In the genomic region with DNA sequence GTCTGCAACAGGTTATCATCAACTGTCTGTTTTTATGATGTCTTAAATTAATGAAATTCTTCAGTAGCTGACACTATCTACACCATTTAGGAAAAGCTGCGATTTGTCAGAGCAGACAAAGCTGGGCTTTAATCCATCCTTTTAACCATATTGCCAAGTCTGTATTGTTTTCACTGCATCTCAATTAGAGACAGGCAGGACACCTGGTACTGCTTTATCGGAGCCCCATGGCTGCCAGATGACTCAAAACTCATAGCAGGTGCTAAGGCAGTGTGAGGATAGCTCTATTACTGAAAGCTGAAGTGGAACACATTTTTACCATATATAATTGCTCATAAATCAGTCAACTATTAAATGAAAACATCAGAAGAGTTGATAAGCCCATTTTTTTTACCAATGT, we compare ENCODE assay signal across 30 mouse cellular contexts. TPM values are rescaled to one million over a fixed set of nuclear protein-coding genes. Genes with fewer than 3 reads are reported as not detected.
DNase-seq lines count a peak whose midpoint lies in the region; ATAC-seq and TF ChIP-seq lines count a peak whose summit lies in the region.
"Had no signal": no experiment of that assay in that cellular context is flagged by ENCODE, and none has a peak within 500 bp of the region (broad histone marks: within the 10 kb centered on the region; RNA-seq: fewer than 3 reads in every experiment).

No protein-coding gene starts in this region.

- peak; percentile 39; the same call in 1 of the 2 replicates for ATAC-seq in forebrain, embryonic 12.5 days (ENCODE audit: low FRiP score)
- no peak for ATAC-seq in forebrain, embryonic 11.5 days (replicated peaks; ENCODE audit: low FRiP score)
- ATAC-seq: inflammation-experienced regulatory T-cells, adult 6 months; lung, postnatal 0 days; midbrain, embryonic 15.5 days; Patski had no signal

- H3K4me1 ChIP-seq in forebrain, embryonic 12.5 days, result peaks cover 10% of the 10 kb centered on the region
- peaks cover 4% of the 10 kb centered on the region; the same call in 1 of the 2 replicates for H3K4me1 ChIP-seq in forebrain, embryonic 11.5 days (replicated peaks; ENCODE audit: control insufficient read depth, insufficient read depth, low read length)
- H3K4me1 ChIP-seq: limb, embryonic 15.5 days; midbrain, embryonic 15.5 days had no signal

- no peak for TF ChIP-seq CTCF in brain, embryonic 14.5 days (IDR thresholded peaks at IDR 0.05; ENCODE audit: borderline replicate concordance, extremely low read depth, insufficient read depth, insufficient read length)

- H3K9me3 ChIP-seq in forebrain, embryonic 12.5 days, result no peaks in the 10 kb centered on the region
- H3K9me3 ChIP-seq in forebrain, embryonic 11.5 days (ENCODE audit: control insufficient read depth, low read length), result no peaks in the 10 kb centered on the region
- H3K9me3 ChIP-seq: limb, embryonic 15.5 days; liver, embryonic 15.5 days; midbrain, embryonic 15.5 days had no signal

- DNase-seq in forebrain, embryonic 11.5 days (ENCODE audit: low spot score), result no peak
- peak; percentile 16 to 50 for DNase-seq in layer of hippocampus, adult 18-20 months (ENCODE audit: low spot score in 2 of 2)
- no peak for DNase-seq in layer of hippocampus, postnatal 10 days (ENCODE audit: low spot score in 2 of 2)
- peak; percentile 62 for DNase-seq in MN1 (ENCODE audit: low spot score)
- peak; percentile 76 for DNase-seq in brain, embryonic 14.5 days (ENCODE audit: low read depth)
- no peak for DNase-seq in kidney, postnatal 10 days
- no peak for DNase-seq in gastrocnemius, postnatal 36 days
- DNase-seq: adrenal gland, adult 8-10 months; cerebellum, adult 18-20 months; gastrocnemius, adult 2 months; heart, postnatal 10 days; kidney, adult 8-10 months; kidney, postnatal 25 days; right cerebral cortex, postnatal 4 days had no signal

- H3K36me3 ChIP-seq in forebrain, embryonic 12.5 days (replicated peaks), result no peaks in the 10 kb centered on the region
- H3K36me3 ChIP-seq in forebrain, embryonic 11.5 days (ENCODE audit: control insufficient read depth, insufficient read depth, low read length), result no peaks in the 10 kb centered on the region
- H3K36me3 ChIP-seq: limb, embryonic 15.5 days; liver, embryonic 15.5 days; midbrain, embryonic 15.5 days had no signal

- no peak overlapping the region for H3K9ac ChIP-seq in forebrain, embryonic 12.5 days
- H3K9ac ChIP-seq in forebrain, embryonic 11.5 days (ENCODE audit: low read length), result no peak overlapping the region
- H3K9ac ChIP-seq: limb, embryonic 15.5 days; liver, embryonic 15.5 days; midbrain, embryonic 15.5 days had no signal

- no peak overlapping the region for H3K4me2 ChIP-seq in forebrain, embryonic 12.5 days
- no peak overlapping the region for H3K4me2 ChIP-seq in forebrain, embryonic 11.5 days (ENCODE audit: low read depth, low read length, severe bottlenecking)
- H3K4me2 ChIP-seq: heart, embryonic 11.5 days; limb, embryonic 15.5 days; liver, embryonic 15.5 days; midbrain, embryonic 15.5 days had no signal

- H3K27me3 ChIP-seq in forebrain, embryonic 12.5 days, result no peaks in the 10 kb centered on the region
- no peaks in the 10 kb centered on the region for H3K27me3 ChIP-seq in forebrain, embryonic 11.5 days (ENCODE audit: control insufficient read depth, insufficient read depth, low read length)
- H3K27me3 ChIP-seq: limb, embryonic 15.5 days; liver, embryonic 15.5 days; midbrain, embryonic 15.5 days; Patski had no signal

- H3K27ac ChIP-seq in forebrain, embryonic 12.5 days, result no peak overlapping the region
- H3K27ac ChIP-seq in forebrain, embryonic 11.5 days (ENCODE audit: low read depth, low read length), result no peak overlapping the region
- H3K27ac ChIP-seq: gastrocnemius, adult 2 months; limb, embryonic 15.5 days; liver, embryonic 15.5 days; midbrain, embryonic 15.5 days had no signal

- intact Hi-C loops in gastrocnemius, postnatal 36 days (cut with DNase I), result no loop called here

- no peak overlapping the region for H3K4me3 ChIP-seq in forebrain, embryonic 12.5 days (replicated peaks)
- H3K4me3 ChIP-seq in forebrain, embryonic 11.5 days (ENCODE audit: low read depth, low read length), result no peak overlapping the region
- H3K4me3 ChIP-seq: gastrocnemius, adult 2 months; limb, embryonic 15.5 days; liver, embryonic 15.5 days; midbrain, embryonic 15.5 days had no signal

- TF ChIP-seq POLR2A in brain, embryonic 14.5 days (IDR thresholded peaks at IDR 0.05; ENCODE audit: borderline replicate concordance, extremely low read depth, insufficient read depth, insufficient read length, poor library complexity, severe bottlenecking), result no peak

- 30% methylated on average over 2 of the region's 2 CpGs for WGBS in forebrain, embryonic 12.5 days
- WGBS in forebrain, embryonic 11.5 days, result 34% methylated on average over 2 of the region's 2 CpGs

RNA-seq across cellular contexts. Expression of gene Insm2, which starts 21.1 kb away (rescaled TPM):
- polyA plus RNA-seq in forebrain, embryonic 12.5 days (2016; fragmentation: Nextera tagmentation; extraction: Ambion mirVana), result 2.1 and 2.3 TPM in 2 replicates
- polyA plus RNA-seq in forebrain, embryonic 11.5 days (2014; fragmentation: Nextera tagmentation; extraction: Ambion mirVana), result 1.6 and 1.7 TPM in 2 replicates
- under 1 TPM in 1 of 2 experiments, not detected in 1; 0.20 TPM for total RNA-seq in layer of hippocampus, adult 18-20 months (2021)
- total RNA-seq in layer of hippocampus, postnatal 10 days (2021), result under 1 TPM; 0.30 to 0.31 TPM
- 1.1 and 2.0 TPM in 2 replicates for polyA plus RNA-seq in brain, embryonic 14.5 days (2012; rRNA removed)
- not detected for total RNA-seq in gastrocnemius, postnatal 36 days (2021)
- total RNA-seq: gastrocnemius, adult 2 months; granulocyte monocyte progenitor cell, adult 5-6 weeks; heart, postnatal 10 days; megakaryocyte progenitor cell, adult 5-6 weeks had no signal
- polyA plus RNA-seq: liver, embryonic 15.5 days; urinary bladder, adult 2 months had no signal

RNA-seq across cellular contexts. Expression of gene Aldoart2, which starts 55.3 kb away (rescaled TPM):
- polyA plus RNA-seq in forebrain, embryonic 12.5 days (2016; fragmentation: Nextera tagmentation; extraction: Ambion mirVana), result not detected in 2 replicates
- polyA plus RNA-seq in forebrain, embryonic 11.5 days (2014; fragmentation: Nextera tagmentation; extraction: Ambion mirVana), result not detected in 2 replicates
- under 1 TPM in 1 of 2 experiments, not detected in 1; 0.20 TPM for total RNA-seq in layer of hippocampus, adult 18-20 months (2021)
- under 1 TPM in 1 of 2 experiments, not detected in 1; 0.33 TPM for total RNA-seq in layer of hippocampus, postnatal 10 days (2021)
- polyA plus RNA-seq in brain, embryonic 14.5 days (2012; rRNA removed), result 0.07 TPM in 1 of 2 replicates, not detected in the other
- total RNA-seq in gastrocnemius, postnatal 36 days (2021), result under 1 TPM; 0.30 to 0.31 TPM
- total RNA-seq: adrenal gland, adult 8-10 months; common myeloid progenitor, adult 5-6 weeks; granulocyte monocyte progenitor cell, adult 5-6 weeks; heart, postnatal 10 days; left cerebral cortex, postnatal 25 days; megakaryocyte progenitor cell, adult 5-6 weeks; neutrophil, adult 5-6 weeks had no signal
- polyA plus RNA-seq: limb, embryonic 15.5 days; liver, embryonic 15.5 days; lung, postnatal 0 days; midbrain, embryonic 15.5 days; stomach, embryonic 16.5 days; thymus, postnatal 0 days; urinary bladder, adult 2 months had no signal

Comparison
In these comparisons a context has a peak if more than half of its experiments do, and no peak if none do; other contexts are left out.
1. DNase-seq: peak in layer of hippocampus, adult 18-20 months (2 of 2), MN1 (single experiment) and brain, embryonic 14.5 days (single experiment); none in forebrain, embryonic 11.5 days (single experiment), layer of hippocampus, postnatal 10 days (0 of 2), kidney, postnatal 10 days (single experiment) and gastrocnemius, postnatal 36 days (0 of 2).